Mouse (Mus musculus): ENCODE results near the gene Cux2.

Gene Cux2

GRCm38 (mm10) chr5:122075736-122076135 is 25.8 kb upstream of the Cux2 start:
- peak; percentile 22 for DNase-seq (ENCODE audit: low read depth, low spot score)
- H3K27me3 ChIP-seq (ENCODE audit: control insufficient read depth, insufficient read depth, low read length, poor library complexity, severe bottlenecking), result no peaks in the 10 kb centered on the region
- no peaks in the 10 kb centered on the region for H3K36me3 ChIP-seq (ENCODE audit: control insufficient read depth, insufficient read depth, low read length, poor library complexity, severe bottlenecking)

DNA sequence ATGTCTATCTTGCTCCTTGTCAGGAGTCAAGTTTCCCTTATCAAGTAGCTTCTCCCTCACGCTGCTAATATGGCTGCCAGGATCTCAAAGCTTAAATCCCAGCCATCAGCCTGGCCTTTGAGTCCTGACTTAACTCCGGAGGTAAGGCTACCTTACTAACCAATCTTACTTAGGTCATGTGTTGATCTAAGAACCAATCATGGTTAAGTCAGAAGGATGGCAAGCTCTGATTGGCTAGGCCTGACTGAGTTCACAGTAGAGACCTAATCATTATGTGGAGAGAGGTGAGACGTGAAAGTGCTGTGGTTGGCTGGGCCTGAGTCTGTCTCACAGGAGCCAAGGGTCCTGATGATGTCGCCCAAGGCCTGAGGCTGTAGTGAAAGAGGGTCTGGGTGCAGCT is 22.1 kb upstream of the Cux2 start:
- no peaks in the 10 kb centered on the region for H3K36me3 ChIP-seq (ENCODE audit: control insufficient read depth, insufficient read depth, low read length, poor library complexity, severe bottlenecking)
- DNase-seq (ENCODE audit: low read depth, low spot score), result no peak
- no peaks in the 10 kb centered on the region for H3K27me3 ChIP-seq (ENCODE audit: control insufficient read depth, insufficient read depth, low read length, poor library complexity, severe bottlenecking)

DNA sequence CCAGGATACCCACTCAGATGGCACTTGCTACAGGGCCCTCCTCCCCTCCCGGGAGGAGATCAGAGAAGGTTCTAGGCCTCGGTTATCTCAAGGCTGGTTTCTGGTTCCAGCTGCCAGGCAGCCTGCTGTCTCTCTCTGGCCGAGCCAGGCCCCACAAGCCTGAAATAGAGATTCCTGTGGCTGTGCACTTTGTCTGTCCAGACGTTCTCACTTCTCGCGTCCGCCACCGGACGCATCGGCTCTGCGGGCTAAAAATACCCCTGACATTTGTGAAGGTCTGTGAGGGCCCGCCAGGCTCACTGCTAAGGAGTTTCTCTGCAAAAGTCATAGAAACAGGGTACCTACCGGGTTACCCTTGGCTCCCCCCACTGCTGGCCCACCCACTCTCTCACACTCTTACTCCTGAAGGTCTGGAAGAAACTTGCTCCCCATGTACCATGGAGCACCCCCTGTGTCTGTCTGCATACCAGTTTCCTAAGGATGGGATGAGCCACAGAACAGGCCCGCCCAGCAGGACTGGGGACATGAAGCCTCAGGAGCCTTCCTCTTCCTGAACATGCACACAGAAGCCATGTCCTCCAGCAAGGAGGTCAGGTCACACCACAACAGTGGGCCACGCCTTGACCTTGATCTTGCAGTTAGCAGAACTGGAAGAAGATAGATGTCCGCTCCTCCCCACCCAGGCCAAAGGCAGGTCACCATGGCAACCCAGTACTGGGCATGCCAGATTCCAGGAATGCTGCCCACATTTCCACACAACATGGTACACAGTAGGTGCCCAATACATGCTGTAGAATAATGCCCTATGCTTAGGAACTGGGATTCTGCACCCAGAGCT is 21.3 kb upstream of the Cux2 start:
- H3K36me3 ChIP-seq (ENCODE audit: control insufficient read depth, insufficient read depth, low read length, poor library complexity, severe bottlenecking), result no peaks in the 10 kb centered on the region
- no peak for DNase-seq (ENCODE audit: low read depth, low spot score)
- H3K27me3 ChIP-seq (ENCODE audit: control insufficient read depth, insufficient read depth, low read length, poor library complexity, severe bottlenecking), result no peaks in the 10 kb centered on the region

GRCm38 (mm10) chr5:122068563-122068962 is 18.7 kb upstream of the Cux2 start:
- no peaks in the 10 kb centered on the region for H3K27me3 ChIP-seq (ENCODE audit: control insufficient read depth, insufficient read depth, low read length, poor library complexity, severe bottlenecking)
- no peaks in the 10 kb centered on the region for H3K36me3 ChIP-seq (ENCODE audit: control insufficient read depth, insufficient read depth, low read length, poor library complexity, severe bottlenecking)

DNA sequence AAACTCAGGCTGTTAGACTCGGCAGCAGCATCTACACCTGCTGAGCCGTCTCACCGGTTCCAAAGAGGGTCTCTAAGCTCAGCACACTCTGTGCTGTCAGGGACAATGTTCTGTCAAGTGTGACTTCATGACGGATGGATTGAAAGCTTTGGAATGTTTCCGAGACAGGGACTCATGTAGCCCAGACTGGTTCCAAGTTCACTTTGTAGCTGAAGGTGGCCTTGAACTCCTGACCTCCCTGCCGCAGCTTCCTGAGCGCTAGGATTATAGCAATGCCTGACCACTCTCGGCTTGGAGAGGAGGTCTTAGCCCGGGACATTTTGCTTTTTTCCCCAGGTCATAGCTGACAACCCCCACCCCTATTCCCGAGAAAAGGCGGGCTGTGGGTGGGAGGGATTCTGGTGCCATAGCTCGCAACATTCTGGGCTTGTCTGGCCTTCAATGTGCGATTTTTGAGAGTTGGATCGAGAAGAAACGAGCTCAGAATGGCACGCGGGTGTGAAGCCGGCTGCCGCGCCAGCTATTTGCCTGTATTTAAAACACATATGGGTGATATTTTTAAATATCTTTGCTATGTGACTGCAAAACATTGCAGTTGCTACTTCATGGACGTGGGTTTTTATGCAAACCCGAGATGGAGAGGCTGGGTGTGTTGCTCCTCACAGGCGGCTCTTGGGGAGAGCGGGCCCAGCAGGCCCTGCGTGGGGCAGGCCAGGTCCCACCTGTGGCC is 13.5 kb upstream of the Cux2 start:
- no peak for DNase-seq (ENCODE audit: low read depth, low spot score)
- H3K27me3 ChIP-seq (ENCODE audit: control insufficient read depth, insufficient read depth, low read length, poor library complexity, severe bottlenecking), result no peaks in the 10 kb centered on the region; the same call in 1 of the 2 replicates
- H3K36me3 ChIP-seq (ENCODE audit: control insufficient read depth, insufficient read depth, low read length, poor library complexity, severe bottlenecking), result no peaks in the 10 kb centered on the region

More at GRCm38 (mm10) chr5:122068563-122068962, 18.7 kb upstream of the Cux2 start:
- no peak for DNase-seq (ENCODE audit: low read depth, low spot score)

- H3K27me3 ChIP-seq (ENCODE audit: control insufficient read depth, insufficient read depth, low read length, poor library complexity, severe bottlenecking), result no peaks in the 10 kb centered on the region; the same call in 1 of the 2 replicates
- no peak for DNase-seq (ENCODE audit: low read depth, low spot score)
- H3K36me3 ChIP-seq (ENCODE audit: control insufficient read depth, insufficient read depth, low read length, poor library complexity, severe bottlenecking), result no peaks in the 10 kb centered on the region
Observed at GRCm38 (mm10) chr5:122062479-122062878, 12.6 kb upstream of the Cux2 start.

- no peak for DNase-seq (ENCODE audit: low read depth, low spot score)
- Histone ChIP-seq H3K27me3 (ENCODE audit: control insufficient read depth, insufficient read depth, low read length, poor library complexity, severe bottlenecking) (no peaks in the 10 kb centered on the region; the same call in 1 of the 2 replicates), H3K36me3 (ENCODE audit: control insufficient read depth, insufficient read depth, low read length, poor library complexity, severe bottlenecking) (no peaks in the 10 kb centered on the region)
Observed at GRCm38 (mm10) chr5:122060767-122061333, 10.9 kb upstream of the Cux2 start.

DNA sequence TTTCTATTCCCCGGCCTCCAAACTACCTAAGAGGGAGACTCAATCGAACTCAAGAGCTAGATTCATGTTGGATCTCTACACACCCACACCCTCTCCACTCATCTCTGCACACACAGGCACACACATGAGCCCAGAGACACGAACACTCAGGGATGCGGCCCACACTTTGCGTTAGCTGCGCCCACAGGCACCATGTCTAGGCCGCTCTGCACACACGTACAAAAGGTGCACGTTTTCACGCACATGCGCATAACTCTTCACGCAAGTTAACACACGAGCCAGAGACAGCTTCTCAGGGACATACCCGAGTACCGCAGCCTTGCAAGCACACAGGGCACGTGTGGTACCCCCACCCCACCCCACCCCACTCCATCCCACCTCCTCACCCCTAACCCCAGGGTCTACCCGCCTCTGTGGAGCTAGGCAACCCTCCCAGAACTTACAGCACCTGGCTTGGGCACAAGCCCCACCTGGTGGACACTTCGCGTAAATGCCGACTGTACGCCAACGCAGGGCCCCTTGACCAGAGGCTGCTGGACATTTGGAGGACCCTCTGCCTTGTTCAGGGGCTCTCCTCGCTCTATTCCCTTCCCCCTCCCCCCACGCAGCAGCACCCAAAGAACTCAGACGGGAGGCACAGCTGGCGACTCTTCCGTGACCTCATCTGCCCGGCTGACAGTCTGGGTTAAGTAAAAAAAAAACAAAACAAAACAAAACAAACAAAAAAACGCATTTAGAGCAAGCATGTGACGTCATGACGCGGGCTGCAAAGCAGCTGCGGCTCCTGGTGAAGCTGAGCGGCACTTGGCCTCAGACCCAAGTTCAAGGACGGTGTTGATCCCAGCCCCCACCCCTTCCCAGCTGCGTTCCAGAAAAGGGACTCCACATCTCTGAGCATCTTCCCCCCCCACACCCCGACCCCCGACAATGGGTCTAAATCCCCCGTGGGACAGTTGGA is 9.4 kb upstream of the Cux2 start:
- H3K36me3 ChIP-seq (ENCODE audit: control insufficient read depth, insufficient read depth, low read length, poor library complexity, severe bottlenecking), result no peaks in the 10 kb centered on the region
- no peaks in the 10 kb centered on the region; the same call in 1 of the 2 replicates for H3K27me3 ChIP-seq (ENCODE audit: control insufficient read depth, insufficient read depth, low read length, poor library complexity, severe bottlenecking)
- peak; percentile 59 for DNase-seq (ENCODE audit: low read depth, low spot score)

GRCm38 (mm10) chr5:122057622-122058021 is 7.7 kb upstream of the Cux2 start:
- H3K27me3 ChIP-seq (ENCODE audit: control insufficient read depth, insufficient read depth, low read length, poor library complexity, severe bottlenecking), result no peaks in the 10 kb centered on the region; the same call in 1 of the 2 replicates
- peak; percentile 47 for DNase-seq (ENCODE audit: low read depth, low spot score)
- H3K36me3 ChIP-seq (ENCODE audit: control insufficient read depth, insufficient read depth, low read length, poor library complexity, severe bottlenecking), result no peaks in the 10 kb centered on the region

DNA sequence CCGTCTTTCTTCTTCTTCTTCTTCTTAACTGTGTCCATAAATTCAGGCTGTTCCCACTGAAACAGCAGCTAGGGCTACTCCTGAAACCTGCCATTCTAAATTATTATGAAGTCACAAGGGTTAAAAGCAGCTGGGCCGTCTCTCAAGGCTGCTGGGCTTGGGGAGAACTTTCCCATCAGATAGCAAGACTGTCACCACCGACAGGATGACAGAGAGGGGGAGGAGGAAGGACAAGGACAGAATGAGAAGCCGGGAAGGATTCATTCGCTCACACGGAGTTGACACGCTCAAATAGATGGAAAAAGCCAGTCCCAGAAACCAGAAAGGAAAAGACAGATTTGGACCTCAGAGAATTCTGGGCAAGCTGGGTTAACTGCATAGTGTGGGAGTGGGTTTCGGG is 6.7 kb upstream of the Cux2 start:
- Histone ChIP-seq H3K36me3 (ENCODE audit: control insufficient read depth, insufficient read depth, low read length, poor library complexity, severe bottlenecking) (no peaks in the 10 kb centered on the region), H3K27me3 (ENCODE audit: control insufficient read depth, insufficient read depth, low read length, poor library complexity, severe bottlenecking) (no peaks in the 10 kb centered on the region)
- DNase-seq (ENCODE audit: low read depth, low spot score), result no peak

DNA sequence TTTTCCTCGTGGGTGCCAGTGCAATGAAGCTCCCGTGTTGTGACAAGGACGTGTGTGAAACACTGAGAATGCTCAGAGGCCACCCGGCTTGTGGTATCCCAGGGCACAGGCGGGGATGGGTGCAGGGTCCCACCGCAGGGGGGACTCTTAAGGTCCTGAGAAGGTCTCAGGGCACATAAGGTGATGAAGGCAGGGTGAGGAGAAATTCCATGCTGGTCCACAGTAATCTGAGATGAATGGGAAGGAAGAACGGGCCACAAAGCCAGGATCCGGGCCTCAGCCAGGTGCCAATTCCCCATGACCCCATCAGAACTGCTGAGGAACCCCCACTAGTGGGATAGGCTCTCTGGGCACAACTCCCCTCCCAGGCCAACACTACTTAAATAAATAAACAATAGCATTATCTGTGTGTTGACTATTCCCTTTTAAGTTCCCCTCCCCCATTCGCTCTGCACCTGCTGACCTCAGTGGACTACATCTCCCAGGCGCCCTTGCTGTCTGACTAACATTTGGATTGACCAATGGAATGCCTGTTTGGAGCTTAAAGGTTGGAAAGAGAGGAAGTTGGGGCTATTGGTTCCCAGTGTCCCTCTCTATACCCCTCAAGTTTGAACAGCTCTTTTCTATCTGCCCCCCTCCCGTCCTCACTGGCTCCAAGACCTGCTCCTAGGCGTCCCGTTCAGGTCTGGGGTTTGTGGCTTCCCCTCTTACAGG is 4.4 kb upstream of the Cux2 start:
- Histone ChIP-seq H3K36me3 (ENCODE audit: control insufficient read depth, insufficient read depth, low read length, poor library complexity, severe bottlenecking) (no peaks in the 10 kb centered on the region), H3K27me3 (ENCODE audit: control insufficient read depth, insufficient read depth, low read length, poor library complexity, severe bottlenecking) (peaks cover 2% of the 10 kb centered on the region; the same call in 1 of the 2 replicates)
- no peak for DNase-seq (ENCODE audit: low read depth, low spot score)

DNA sequence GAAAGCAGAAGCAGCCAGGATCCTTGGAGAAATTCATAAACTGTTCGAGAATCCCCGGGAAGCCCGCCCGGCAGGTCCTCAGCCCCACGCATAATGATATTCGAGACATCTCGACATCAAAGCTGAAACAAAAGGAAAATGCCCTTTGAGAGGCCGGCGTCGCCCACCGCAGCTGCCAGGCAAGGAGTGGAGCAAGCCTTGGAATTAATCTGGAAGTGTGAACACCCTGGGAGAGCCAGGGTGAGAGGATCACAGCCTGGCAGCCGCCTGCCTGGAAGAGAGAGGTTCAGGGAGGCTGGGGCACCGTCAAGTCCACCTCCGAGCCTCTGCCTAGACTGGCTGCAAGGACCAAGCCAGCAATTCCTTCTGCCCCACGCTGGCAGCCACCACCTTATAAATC is 3.7 kb upstream of the Cux2 start:
- DNase-seq (ENCODE audit: low read depth, low spot score), result no peak
- peaks cover 2% of the 10 kb centered on the region; the same call in 1 of the 2 replicates for H3K27me3 ChIP-seq (ENCODE audit: control insufficient read depth, insufficient read depth, low read length, poor library complexity, severe bottlenecking)

DNA sequence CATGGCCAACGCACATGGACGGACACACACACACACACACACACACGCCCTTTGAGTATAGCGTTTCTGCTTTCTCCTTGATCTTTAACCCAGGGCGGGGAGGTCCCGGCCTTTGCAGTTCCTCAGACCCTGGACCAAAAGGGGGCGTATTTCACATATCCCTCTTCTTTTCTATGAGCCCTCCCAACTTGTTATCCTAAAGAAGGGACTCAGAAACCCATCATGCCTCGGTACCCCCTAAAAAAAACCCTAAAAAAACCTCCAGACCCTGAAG is 867 bp upstream of the Cux2 start:
- DNase-seq (ENCODE audit: low read depth, low spot score), result no peak
- peaks cover 2% of the 10 kb centered on the region; the same call in 1 of the 2 replicates for H3K27me3 ChIP-seq (ENCODE audit: control insufficient read depth, insufficient read depth, low read length, poor library complexity, severe bottlenecking)

More for the DNA sequence above, 3.7 kb upstream of the Cux2 start:
- no peaks in the 10 kb centered on the region for H3K36me3 ChIP-seq (ENCODE audit: control insufficient read depth, insufficient read depth, low read length, poor library complexity, severe bottlenecking)

DNA sequence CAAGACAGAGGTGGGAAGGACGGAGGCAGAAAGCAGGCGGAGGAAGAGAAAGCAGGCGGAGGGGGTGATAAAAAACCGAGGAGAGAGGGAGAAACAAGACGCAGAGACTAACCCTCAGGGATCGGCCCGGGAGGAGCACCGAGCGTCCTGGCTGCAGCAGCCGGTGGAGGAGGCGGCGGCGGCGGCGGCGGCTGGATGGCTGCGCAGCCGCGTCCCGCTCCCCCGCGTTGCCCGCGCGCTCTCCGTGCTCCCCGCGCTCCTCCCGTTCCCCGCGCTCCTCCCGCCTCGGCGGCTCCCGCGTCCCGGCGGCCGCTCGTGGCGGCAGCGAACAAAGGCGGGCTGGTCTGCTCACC is 262 bp downstream of the Cux2 start:
- DNase-seq (ENCODE audit: low read depth, low spot score), result peak; percentile 31
- H3K27me3 ChIP-seq (ENCODE audit: control insufficient read depth, insufficient read depth, low read length, poor library complexity, severe bottlenecking), result peaks cover 2% of the 10 kb centered on the region; the same call in 1 of the 2 replicates
- H3K36me3 ChIP-seq (ENCODE audit: control insufficient read depth, insufficient read depth, low read length, poor library complexity, severe bottlenecking), result no peaks in the 10 kb centered on the region

More for the DNA sequence above, 867 bp upstream of the Cux2 start:
- no peaks in the 10 kb centered on the region for H3K36me3 ChIP-seq (ENCODE audit: control insufficient read depth, insufficient read depth, low read length, poor library complexity, severe bottlenecking)
